Mouse (Mus musculus) lung, adult 2 months (tissue): ENCODE data around the gene Gm20388.

Experiments
- CTCF ChIP-seq: fragments of 200-500 bp; IDR thresholded peaks from 2 replicates; pipeline ENCODE4 v1.5.1; 2011; ENCODE audit warnings: mild to moderate bottlenecking, low read length, control low read depth; ENCODE audit not compliant: insufficient read depth
- POLR2A ChIP-seq: fragments of 200-500 bp; IDR thresholded peaks from 2 replicates; pipeline ENCODE4 v1.6.1; 2011; ENCODE audit warnings: low read depth, mild to moderate bottlenecking, control low read depth, low read length, borderline replicate concordance; ENCODE audit errors: extremely low read depth

GRCm38 (mm10) chr8:123333864-123334263 is 3423.2 kb downstream of the Gm20388 start:
- TF ChIP-seq CTCF (no peak), POLR2A (no peak)
